Mouse (Mus musculus) macrophage (primary cell): ENCODE results near the gene Sh2d3c. TPM values are rescaled to one million over a fixed set of nuclear protein-coding genes. Genes with fewer than 3 reads are reported as not detected.
A peak's percentile ranks its signal among the peaks of the same experiment; 100 is the strongest.

ENCODE experiments used
- H3K27ac ChIP-seq: fragments of 350-480 bp; formaldehyde crosslinking; 2 replicates; pipeline ENCODE4 v1.9.0; 2021
- H3K36me3 ChIP-seq: fragments of 350-480 bp; formaldehyde crosslinking; 2 replicates; pipeline ENCODE4 v1.9.0; 2021; ENCODE audit errors: inconsistent target
- H3K4me3 ChIP-seq: fragments of 350-480 bp; formaldehyde crosslinking; 2 replicates; pipeline ENCODE4 v1.9.0; 2021; ENCODE audit errors: inconsistent target
- H3K79me2 ChIP-seq: fragments of 350-480 bp; formaldehyde crosslinking; 2 replicates; pipeline ENCODE4 v1.9.0; 2021; ENCODE audit errors: inconsistent target
- WGBS: methylation state at CpG from one replicate; pipeline ENCODE4 v1.1.7; 2026; ENCODE audit warnings: inconsistent platforms; ENCODE audit not compliant: missing documents; 5-methylcytosine and 5-hydroxymethylcytosine counted together
- polyA plus RNA-seq: library from polyadenylated mRNA; stranded (reverse); fragments of 250-400 nt; gene quantifications from 3 replicates; pipeline ENCODE4 v1.2.4, GENCODE M21; 2018; ENCODE audit warnings: inconsistent platforms

Sh2d3c gene
- polyA plus RNA-seq, 1 experiment from 2014 or later = 9.3 TPM

- Histone ChIP-seq H3K79me2 (no peaks in the 10 kb centered on the region), H3K27ac (no peak overlapping the region), H3K36me3 (0 out of 2 replicates have a peak, but pooled peaks cover 5% of the 10 kb centered on the region), H3K4me3 (no peak overlapping the region)
- WGBS = 94% methylated on average over 3 of the region's 6 CpGs
Observed at GRCm38 (mm10) chr2:32686640-32687039, 34.2 kb upstream of the Sh2d3c start.

GRCm38 (mm10) chr2:32687562-32687961, 33.3 kb upstream of the Sh2d3c start:
- Histone ChIP-seq H3K27ac (no peak overlapping the region), H3K79me2 (no peaks in the 10 kb centered on the region), H3K4me3 (no peak overlapping the region), H3K36me3 (0 out of 2 replicates have a peak, but pooled peaks cover 5% of the 10 kb centered on the region)
- 88% methylated on average over 8 of the region's 8 CpGs for WGBS

- 34% methylated on average over 5 of the region's 5 CpGs for WGBS
Observed at GRCm38 (mm10) chr2:32689420-32689819, 31.4 kb upstream of the Sh2d3c start.

GRCm38 (mm10) chr2:32691041-32691440, 29.8 kb upstream of the Sh2d3c start:
- H3K79me2 ChIP-seq = no peaks in the 10 kb centered on the region
- WGBS = 93% methylated on average over 11 of the region's 11 CpGs
- no peak overlapping the region for H3K27ac ChIP-seq
- no peak overlapping the region for H3K4me3 ChIP-seq
- H3K36me3 ChIP-seq = 0 out of 2 replicates have a peak, but pooled peaks cover 5% of the 10 kb centered on the region

More at GRCm38 (mm10) chr2:32689420-32689819, 31.4 kb upstream of the Sh2d3c start:
- no peak overlapping the region for H3K4me3 ChIP-seq
- H3K79me2 ChIP-seq = no peaks in the 10 kb centered on the region
- no peak overlapping the region for H3K27ac ChIP-seq
- 0 out of 2 replicates have a peak, but pooled peaks cover 5% of the 10 kb centered on the region for H3K36me3 ChIP-seq

GRCm38 (mm10) chr2:32692496-32692895, 28.4 kb upstream of the Sh2d3c start:
- Histone ChIP-seq H3K36me3 (no peaks in the 10 kb centered on the region), H3K79me2 (no peaks in the 10 kb centered on the region), H3K27ac (no peak overlapping the region), H3K4me3 (no peak overlapping the region)
- WGBS = 96% methylated on average over 13 of the region's 14 CpGs

- 9% methylated on average over 7 of the region's 7 CpGs for WGBS
- H3K36me3 ChIP-seq = no peaks in the 10 kb centered on the region
- H3K27ac ChIP-seq = no peak overlapping the region
- peak overlapping the region; percentile 52 for H3K4me3 ChIP-seq
- H3K79me2 ChIP-seq = no peaks in the 10 kb centered on the region
Observed at GRCm38 (mm10) chr2:32693282-32693681, 27.6 kb upstream of the Sh2d3c start.

GRCm38 (mm10) chr2:32693823-32694411, 26.9 kb upstream of the Sh2d3c start:
- H3K79me2 ChIP-seq = no peaks in the 10 kb centered on the region
- no peaks in the 10 kb centered on the region for H3K36me3 ChIP-seq
- H3K4me3 ChIP-seq = peak overlapping the region; percentile 52
- H3K27ac ChIP-seq = peak overlapping the region; percentile 12; the same call in 1 of the 2 replicates
- WGBS = under 1% methylated on average over 51 of the region's 51 CpGs

- no peaks in the 10 kb centered on the region for H3K79me2 ChIP-seq
- H3K36me3 ChIP-seq = no peaks in the 10 kb centered on the region
- H3K27ac ChIP-seq = peak overlapping the region; percentile 12; the same call in 1 of the 2 replicates
- H3K4me3 ChIP-seq = peak overlapping the region; percentile 26; the same call in 1 of the 2 replicates
- WGBS = 90% methylated on average over 12 of the region's 12 CpGs
Observed at GRCm38 (mm10) chr2:32694691-32695090, 26.2 kb upstream of the Sh2d3c start.

- Histone ChIP-seq H3K36me3 (no peaks in the 10 kb centered on the region), H3K27ac (no peak overlapping the region), H3K4me3 (no peak overlapping the region), H3K79me2 (no peaks in the 10 kb centered on the region)
- 93% methylated on average over 6 of the region's 6 CpGs for WGBS
Observed at GRCm38 (mm10) chr2:32699680-32700079, 21.2 kb upstream of the Sh2d3c start.

GRCm38 (mm10) chr2:32700966-32701743, 19.7 kb upstream of the Sh2d3c start:
- 90% methylated on average over 14 of the region's 14 CpGs for WGBS
- Histone ChIP-seq H3K79me2 (no peaks in the 10 kb centered on the region; the same call in 1 of the 2 replicates), H3K4me3 (no peak overlapping the region), H3K36me3 (peaks cover 13% of the 10 kb centered on the region), H3K27ac (no peak overlapping the region)

- Histone ChIP-seq H3K27ac (no peak overlapping the region), H3K4me3 (no peak overlapping the region), H3K79me2 (peaks cover 18% of the 10 kb centered on the region), H3K36me3 (peaks cover 29% of the 10 kb centered on the region)
- WGBS = 94% methylated on average over 8 of the region's 8 CpGs
Observed at GRCm38 (mm10) chr2:32703046-32703445, 17.8 kb upstream of the Sh2d3c start.

GRCm38 (mm10) chr2:32704021-32704421, 16.8 kb upstream of the Sh2d3c start, which contains the start of gene Fpgs:
Fpgs (minus strand) TSS chr2:32704145.
- H3K79me2 ChIP-seq = peaks cover 28% of the 10 kb centered on the region
- H3K27ac ChIP-seq = no peak within 1 kb of the TSS
- WGBS = 80% methylated on average over 2 of the region's 2 CpGs
- H3K36me3 ChIP-seq = peaks cover 39% of the 10 kb centered on the region
- H3K4me3 ChIP-seq = no peak within 1 kb of the TSS

- 93% methylated on average over 7 of the region's 7 CpGs for WGBS
- no peak overlapping the region for H3K4me3 ChIP-seq
- H3K27ac ChIP-seq = no peak overlapping the region
Observed at GRCm38 (mm10) chr2:32705018-32705417, 15.8 kb upstream of the Sh2d3c start.

GRCm38 (mm10) chr2:32706971-32707370, 13.9 kb upstream of the Sh2d3c start:
- peaks cover 58% of the 10 kb centered on the region for H3K79me2 ChIP-seq
- no peak overlapping the region for H3K27ac ChIP-seq
- H3K4me3 ChIP-seq = no peak overlapping the region
- 93% methylated on average over 6 of the region's 6 CpGs for WGBS
- peaks cover 50% of the 10 kb centered on the region for H3K36me3 ChIP-seq

More at GRCm38 (mm10) chr2:32705018-32705417, 15.8 kb upstream of the Sh2d3c start:
- Histone ChIP-seq H3K36me3 (peaks cover 48% of the 10 kb centered on the region), H3K79me2 (peaks cover 38% of the 10 kb centered on the region)

GRCm38 (mm10) chr2:32708643-32709042, 12.2 kb upstream of the Sh2d3c start:
- peaks cover 60% of the 10 kb centered on the region for H3K79me2 ChIP-seq
- no peak overlapping the region for H3K4me3 ChIP-seq
- peaks cover 50% of the 10 kb centered on the region for H3K36me3 ChIP-seq
- no peak overlapping the region for H3K27ac ChIP-seq
- 18% methylated on average over 3 of the region's 3 CpGs for WGBS
